Mouse (Mus musculus): ENCODE data around the gene Cdkn1c. TPM values are rescaled to one million over a fixed set of nuclear protein-coding genes. Genes with fewer than 3 reads are reported as not detected.

The Cdkn1c gene
- 10 to 100 TPM; 27.9 to 44.7 (median 34.9) TPM for total RNA-seq (2022)

GRCm38 (mm10) chr7:143460874-143461273 is at the start of gene Cdkn1c:
Gene Cdkn1c, minus strand, starts transcription at chr7:143461050.
- peak; percentile 90 for DNase-seq (ENCODE audit: low spot score)

DNA sequence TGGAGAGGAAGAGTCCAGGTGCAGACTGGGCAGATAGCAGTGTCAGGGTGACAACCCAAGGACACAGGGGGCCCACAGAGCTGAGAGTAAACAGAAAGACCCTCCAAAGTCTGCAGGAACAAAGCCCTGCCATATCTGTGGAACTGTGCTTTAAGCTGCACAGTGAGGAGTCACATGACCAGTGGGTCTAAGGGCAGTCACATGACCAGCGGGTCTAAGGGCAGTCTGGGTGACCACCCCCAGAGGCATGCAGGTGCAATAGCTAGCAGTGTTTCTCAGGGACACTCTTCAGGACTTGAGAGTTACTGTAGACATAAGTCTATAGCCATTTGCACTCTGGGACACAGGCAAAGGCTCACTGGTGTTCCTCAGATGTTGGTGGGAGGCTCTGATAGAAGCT is 48.7 kb upstream of the Cdkn1c start:
- DNase-seq (ENCODE audit: low spot score), result no peak

DNA sequence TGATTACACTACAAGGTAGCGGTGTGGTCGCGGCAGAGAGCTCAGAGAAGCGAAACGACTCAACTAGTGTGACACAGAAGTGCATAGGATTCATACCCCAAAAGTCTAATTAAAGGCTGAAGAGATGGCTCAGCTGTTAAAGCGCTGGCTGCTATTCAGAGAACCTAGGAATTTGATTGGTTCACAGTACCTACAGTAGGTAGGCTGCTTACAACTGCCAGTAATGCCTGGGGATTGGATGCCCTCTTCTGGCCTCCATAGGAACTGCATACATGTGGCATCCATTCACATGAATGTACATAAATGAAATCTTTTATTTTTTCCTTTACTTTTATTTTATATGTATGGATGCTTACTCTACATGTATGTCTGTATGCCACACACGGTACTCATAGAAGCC is 45.8 kb upstream of the Cdkn1c start:
- DNase-seq (ENCODE audit: low spot score), result peak; percentile 57

DNA sequence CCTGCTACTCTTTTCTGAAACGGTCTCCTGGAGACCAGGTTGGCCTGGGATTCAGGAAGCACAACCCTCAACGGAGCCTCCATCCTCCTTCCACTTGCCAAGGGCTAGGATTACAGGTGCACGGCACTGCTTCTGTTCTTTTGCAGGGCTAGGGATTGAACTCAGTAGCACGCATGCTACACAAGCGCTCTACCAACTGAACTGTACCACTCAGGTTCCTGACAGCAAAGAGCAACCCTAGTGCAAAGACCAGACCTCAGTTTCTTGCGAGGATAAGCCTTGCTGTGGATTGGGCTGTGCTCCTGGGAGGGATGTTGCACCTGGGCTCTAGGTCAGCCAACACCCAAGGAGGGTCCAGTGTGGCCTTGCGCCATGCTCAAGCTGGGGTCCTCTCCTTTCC is 45.4 kb upstream of the Cdkn1c start:
- DNase-seq (ENCODE audit: low spot score), result no peak

GRCm38 (mm10) chr7:143505823-143506222 is 45.0 kb upstream of the Cdkn1c start:
- peak; percentile 74 for DNase-seq (ENCODE audit: low spot score)

GRCm38 (mm10) chr7:143505411-143505810 is 44.6 kb upstream of the Cdkn1c start:
- DNase-seq (ENCODE audit: low spot score), result no peak

GRCm38 (mm10) chr7:143503926-143504325 is 43.1 kb upstream of the Cdkn1c start:
- DNase-seq (ENCODE audit: low spot score), result no peak

DNA sequence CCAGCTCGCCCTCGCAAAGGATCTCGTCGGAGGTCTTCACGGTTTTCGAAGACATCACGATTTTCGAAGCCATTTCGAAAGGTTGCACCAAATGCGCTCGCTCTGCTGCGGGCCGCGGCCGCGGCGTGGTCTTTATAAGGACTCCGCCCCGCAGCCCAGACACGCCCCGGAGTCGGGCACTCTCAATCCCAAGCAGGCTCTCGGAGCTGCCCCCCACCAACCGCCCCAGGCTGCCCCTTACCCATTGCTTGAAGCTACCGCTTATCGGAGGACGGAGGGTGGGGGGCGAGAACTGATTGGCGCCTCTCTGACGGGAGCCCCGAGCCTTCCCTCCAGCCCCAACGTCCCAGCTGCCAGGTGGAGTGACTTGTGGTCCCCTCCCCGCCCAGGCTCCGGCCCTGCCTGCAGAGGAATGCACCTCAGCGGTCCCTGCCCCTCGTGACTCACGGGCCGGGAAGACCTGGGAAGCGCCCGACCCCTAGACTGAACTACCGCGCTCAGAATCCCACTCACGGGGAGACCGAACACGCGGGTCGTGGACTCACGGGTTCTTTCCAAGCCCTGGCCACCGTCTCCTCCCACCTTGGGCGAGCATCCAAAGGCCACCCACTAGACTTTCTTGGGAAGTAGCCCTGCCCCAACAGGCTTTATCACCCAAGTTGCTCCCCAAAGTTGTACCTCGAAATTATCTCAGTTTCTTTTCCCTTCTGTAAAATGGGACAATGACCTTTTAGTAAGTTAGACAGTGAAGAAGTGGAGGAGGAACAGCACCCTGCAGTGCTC is 41.8 kb upstream of the Cdkn1c start, which contains the start of gene Phlda2:
Gene Phlda2, minus strand, starts transcription at position 733 of the 783 bp plus-strand sequence.
- no peak for DNase-seq (ENCODE audit: low spot score)

DNA sequence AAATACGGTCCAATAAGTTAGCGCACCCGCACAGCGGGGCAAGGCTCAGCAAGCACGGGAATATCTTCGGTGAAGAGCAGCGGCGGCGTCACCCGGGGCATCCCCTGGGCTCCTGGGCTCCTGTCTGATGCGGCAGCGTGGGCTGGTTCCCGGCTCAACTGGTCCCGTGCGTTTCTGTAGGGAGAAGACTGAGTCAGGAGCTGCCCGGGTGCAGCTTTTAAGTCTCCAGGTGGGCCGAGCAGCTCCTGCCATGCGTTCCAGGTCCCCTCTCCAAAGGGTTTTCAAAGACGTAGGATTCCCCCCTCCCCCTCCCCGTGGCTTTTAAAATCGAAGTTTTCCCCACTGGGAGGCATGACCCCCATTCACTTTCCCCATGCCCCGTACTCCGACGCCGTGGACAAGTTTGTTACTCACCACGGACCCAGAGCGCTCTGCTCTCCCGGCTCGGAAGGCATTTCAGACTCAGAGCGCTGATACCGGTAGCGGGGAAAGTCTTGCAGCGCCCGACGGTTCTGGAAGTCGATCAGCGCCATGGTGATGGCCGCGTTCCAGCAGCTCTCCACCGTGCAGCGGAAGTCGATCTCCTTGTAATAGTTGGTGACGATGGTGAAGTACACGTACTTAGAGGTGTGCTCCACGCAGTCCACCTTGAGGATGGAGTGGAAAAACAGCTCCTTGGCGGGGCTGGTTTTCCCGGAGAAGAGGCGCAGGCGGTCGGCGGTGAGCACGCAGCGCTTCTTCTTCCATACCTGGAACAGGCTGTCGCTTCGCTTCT is 41.0 kb upstream of the Cdkn1c start:
- DNase-seq (ENCODE audit: low spot score), result peak; percentile 43

- DNase-seq (ENCODE audit: low spot score), result no peak
Measured at GRCm38 (mm10) chr7:143500912-143501311, 40.1 kb upstream of the Cdkn1c start.

DNA sequence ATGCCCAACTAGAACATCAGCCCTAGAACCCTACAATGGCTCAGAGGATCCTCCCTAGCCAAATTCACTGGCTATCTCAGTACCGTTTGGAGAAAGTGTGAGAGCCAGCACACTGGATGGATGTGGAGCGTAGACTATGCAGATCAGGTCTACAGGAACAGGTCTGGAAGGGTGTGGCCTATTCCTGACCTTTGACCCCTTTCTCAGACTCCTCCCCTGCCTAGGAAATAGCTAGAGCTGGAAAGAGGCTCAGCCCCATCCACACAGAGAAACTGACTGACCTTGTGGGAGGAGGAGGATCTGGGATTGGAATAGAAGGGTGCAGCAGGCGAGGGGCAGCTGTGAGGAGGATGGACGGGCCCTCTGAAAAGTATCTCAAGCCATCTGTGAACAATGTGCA is 37.7 kb upstream of the Cdkn1c start:
- no peak for DNase-seq (ENCODE audit: low spot score)

- DNase-seq (ENCODE audit: low spot score), result no peak
Measured at GRCm38 (mm10) chr7:143495104-143495961, 34.5 kb upstream of the Cdkn1c start.

DNA sequence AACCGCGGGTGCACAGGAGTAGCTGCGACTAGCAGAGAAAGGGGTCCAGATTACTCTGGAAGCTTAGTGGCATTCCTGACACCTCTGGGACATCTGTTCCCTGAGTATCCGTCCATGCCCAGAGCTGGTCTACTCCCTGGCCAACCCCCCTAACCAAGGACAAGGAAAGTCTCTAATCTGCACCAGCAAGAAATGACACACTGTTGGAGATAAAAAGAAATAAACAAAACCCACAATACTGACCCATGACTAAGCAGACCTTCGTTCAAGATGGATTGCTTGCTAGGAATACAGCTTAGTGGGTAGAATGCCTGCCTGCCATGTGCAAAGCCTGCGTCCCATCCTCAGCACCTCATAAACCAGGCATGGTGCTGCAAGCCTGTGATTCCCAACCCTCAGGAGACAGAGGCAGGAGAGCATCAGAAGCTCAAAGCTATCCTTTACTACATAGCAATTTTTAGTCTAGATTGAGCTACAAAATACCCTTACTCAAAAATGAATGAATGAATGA is 32.8 kb upstream of the Cdkn1c start:
- DNase-seq (ENCODE audit: low spot score), result no peak

DNA sequence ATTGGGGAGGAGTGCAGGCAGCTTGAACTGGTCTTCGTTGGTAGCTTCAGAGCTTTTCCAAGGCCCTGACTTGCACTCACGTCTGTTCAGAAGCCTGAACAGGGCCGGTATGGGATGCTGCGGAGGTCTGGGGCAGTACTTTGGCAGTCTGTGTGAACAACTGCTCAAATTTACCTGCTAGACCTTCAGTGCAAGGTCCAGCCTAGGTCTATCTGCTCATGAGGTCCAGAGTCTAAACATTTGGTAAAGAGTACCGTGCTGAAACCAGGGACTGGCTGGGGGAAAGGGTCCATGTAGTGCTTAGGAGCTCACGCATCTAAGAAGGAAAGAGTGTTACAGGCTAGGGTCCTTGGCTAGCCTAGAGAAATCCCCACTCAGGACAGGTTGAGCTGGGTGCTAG is 28.9 kb upstream of the Cdkn1c start:
- no peak for DNase-seq (ENCODE audit: low spot score)

DNA sequence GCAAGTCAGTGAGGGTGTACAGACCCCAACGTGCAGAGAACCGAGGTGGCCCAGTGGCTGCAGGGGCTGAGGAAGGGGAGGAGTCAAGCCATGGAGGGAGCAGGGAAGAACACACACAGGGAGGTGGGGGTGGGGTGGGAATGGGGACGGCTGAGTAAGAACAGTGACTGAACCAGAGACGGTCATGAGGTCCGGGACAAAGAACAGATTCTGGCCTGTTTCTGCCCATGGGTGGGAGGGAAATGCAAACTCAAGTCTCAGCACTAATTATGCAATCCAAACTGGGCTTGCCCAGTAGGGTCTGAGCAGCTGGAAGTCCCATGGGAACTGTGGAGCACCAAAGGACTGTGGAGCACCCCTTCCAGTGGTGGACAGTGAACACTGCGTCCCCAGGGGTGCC is 21.7 kb upstream of the Cdkn1c start:
- DNase-seq (ENCODE audit: low spot score), result no peak

DNA sequence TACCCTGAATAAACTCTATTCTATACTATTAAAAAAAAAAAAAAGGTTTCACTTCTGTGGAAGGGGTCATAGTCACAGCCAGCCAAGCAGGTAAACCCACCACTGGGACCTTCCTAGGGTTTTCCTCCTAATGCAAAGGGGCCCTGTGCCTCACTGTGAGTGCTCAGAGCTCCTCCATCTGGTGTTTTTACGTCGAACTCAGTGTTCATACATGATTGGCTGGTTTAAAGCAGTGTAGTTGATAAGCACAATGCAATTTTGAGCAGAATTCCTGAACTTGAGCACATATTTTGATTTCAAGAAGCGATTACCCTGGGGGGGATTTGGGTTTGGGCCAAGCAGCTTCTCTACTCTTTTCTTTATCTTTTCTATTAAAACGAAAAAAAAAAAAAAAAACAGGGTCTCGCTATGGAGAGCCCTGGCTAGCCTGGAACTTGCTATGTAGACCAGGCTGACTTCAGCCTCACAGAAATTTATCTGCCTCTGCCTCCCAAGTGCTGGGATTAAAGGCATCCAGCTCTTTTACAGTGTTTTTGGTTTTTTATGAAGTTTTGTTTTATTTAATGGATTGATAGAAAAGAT is 21.0 kb upstream of the Cdkn1c start:
- no peak for DNase-seq (ENCODE audit: low spot score)

DNA sequence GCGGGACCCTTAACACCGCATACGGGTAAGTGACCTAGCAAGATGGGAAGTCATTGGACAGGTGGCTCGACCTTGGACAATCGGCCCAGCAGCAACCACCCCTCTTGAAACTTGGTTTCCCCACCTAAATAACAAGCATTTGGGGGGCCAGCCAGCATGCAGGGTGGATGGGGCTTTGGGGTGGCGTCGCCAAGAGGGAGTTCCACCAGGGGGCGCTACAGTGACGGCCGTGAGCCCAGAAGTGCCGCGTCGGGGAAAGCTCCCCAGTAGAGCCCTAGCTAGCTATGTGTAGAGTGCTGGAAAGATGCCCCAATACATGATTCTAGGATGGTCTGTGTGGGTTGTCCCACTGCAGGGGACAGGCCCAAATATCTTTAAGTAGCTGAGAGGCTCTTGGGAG is 19.6 kb upstream of the Cdkn1c start:
- DNase-seq (ENCODE audit: low spot score), result peak; percentile 47

DNA sequence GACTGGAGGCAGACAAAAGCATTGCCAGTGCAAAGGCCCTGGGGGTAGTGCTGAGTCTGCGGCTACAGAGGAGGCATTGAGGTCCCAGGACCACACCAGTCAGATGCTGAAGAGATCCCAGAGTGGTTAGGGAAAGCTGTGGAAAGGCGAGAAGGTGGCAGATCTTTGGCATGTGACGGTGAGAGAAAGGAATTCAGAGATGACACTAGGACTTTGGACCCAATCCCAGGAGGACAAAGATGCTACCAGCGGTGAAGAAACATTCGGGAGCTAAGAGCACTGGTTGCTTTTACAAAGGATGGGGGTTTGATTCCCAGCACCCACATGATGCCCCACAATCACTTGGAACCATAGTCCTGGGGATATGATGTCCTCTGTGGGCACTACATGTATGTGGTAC is 16.9 kb upstream of the Cdkn1c start:
- DNase-seq (ENCODE audit: low spot score), result no peak

DNA sequence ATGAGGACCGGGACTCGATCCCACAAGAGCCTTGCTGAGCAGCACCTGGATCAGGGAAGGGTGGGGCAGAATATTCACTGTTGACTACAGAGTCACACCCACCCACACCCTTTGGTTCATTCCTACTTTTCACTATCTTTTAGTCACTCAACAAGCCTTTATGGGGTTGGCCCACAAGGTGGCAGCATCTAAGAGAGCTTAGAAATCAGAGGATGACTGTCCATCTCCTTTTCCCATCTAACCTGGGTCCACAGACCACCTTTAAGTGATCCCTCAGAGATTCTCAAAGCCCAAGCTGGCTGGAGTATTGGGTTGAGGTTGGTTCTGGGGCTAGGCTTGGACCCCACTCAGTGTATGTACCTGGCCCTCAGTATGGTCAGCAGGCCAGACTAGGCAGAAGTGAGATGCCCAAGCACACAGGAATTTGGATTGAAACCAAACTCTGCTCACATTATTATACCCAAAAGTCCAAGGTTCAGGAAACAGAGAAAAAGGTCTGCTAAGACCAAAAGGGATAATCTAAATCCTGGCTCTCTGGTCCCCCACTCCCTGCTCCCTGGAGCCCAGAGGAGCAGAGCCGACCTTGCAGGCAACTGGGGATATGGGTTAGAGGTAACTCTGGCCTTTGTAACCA is 16.0 kb upstream of the Cdkn1c start:
- no peak for DNase-seq (ENCODE audit: low spot score)

DNA sequence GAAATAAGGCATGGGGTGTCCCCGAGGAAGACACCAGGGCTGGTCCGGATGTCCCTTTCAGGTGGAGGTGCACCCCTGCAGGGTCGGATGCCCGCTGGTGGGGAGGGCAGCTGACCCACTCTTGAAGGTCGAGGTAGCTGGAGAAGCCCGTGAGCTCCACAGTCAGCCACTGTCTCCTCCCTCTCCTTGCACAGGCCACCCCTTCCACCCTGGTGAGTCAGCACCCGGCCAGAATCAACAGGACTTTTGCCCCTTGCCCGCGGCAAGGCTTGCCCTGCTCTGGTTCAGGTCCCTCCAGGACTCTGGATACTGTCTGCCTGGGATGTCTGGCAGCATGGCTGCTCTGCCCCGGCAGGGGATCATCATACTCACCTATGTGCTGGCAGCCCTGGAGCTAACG is 15.0 kb upstream of the Cdkn1c start:
- DNase-seq (ENCODE audit: low spot score), result no peak

GRCm38 (mm10) chr7:143474811-143475210 is 14.0 kb upstream of the Cdkn1c start:
- DNase-seq (ENCODE audit: low spot score), result no peak

Measured in heart, adult 8-10 months (tissue).